Comparison of ENCODE assay signal across 23 mouse cellular contexts in genomic region chr14:72739484-72740208, GRCm38 (mm10). TPM values are rescaled to one million over a fixed set of nuclear protein-coding genes. Genes with fewer than 3 reads are reported as not detected.
DNase-seq lines count a peak whose midpoint lies in the region; ATAC-seq and TF ChIP-seq lines count a peak whose summit lies in the region.
"Had no signal": no experiment of that assay in that cellular context is flagged by ENCODE, and none has a peak within 500 bp of the region (broad histone marks: within the 10 kb centered on the region; RNA-seq: fewer than 3 reads in every experiment).

No protein-coding gene starts in this region.

- no peak overlapping the region for H3K27ac ChIP-seq in lung, embryonic 14.5 days (ENCODE audit: low read depth)
- H3K27ac ChIP-seq: embryonic facial prominence, embryonic 12.5 days; forebrain, embryonic 12.5 days; heart, adult 2 months; heart, embryonic 15.5 days; hindbrain, embryonic 13.5 days; hindbrain, postnatal 0 days had no signal

- TF ChIP-seq CTCF in lung, embryonic 14.5 days (IDR thresholded peaks at IDR 0.05; ENCODE audit: low read depth), result no peak

- H3K9me3 ChIP-seq in lung, embryonic 14.5 days (ENCODE audit: low read depth, low read length), result no peaks in the 10 kb centered on the region
- H3K9me3 ChIP-seq: embryonic facial prominence, embryonic 12.5 days; forebrain, embryonic 12.5 days; G1E; heart, embryonic 15.5 days; hindbrain, embryonic 13.5 days had no signal

- 41% methylated on average over 8 of the region's 8 CpGs for WGBS in lung, embryonic 14.5 days

- no peaks in the 10 kb centered on the region for H3K36me3 ChIP-seq in lung, embryonic 14.5 days (ENCODE audit: insufficient read depth)
- H3K36me3 ChIP-seq: embryonic facial prominence, embryonic 12.5 days; forebrain, embryonic 12.5 days; G1E; heart, embryonic 15.5 days; hindbrain, embryonic 13.5 days had no signal

- H3K27me3 ChIP-seq in lung, embryonic 14.5 days (ENCODE audit: insufficient read depth, low read length), result no peaks in the 10 kb centered on the region
- H3K27me3 ChIP-seq: embryonic facial prominence, embryonic 12.5 days; forebrain, embryonic 12.5 days; heart, embryonic 15.5 days; hindbrain, embryonic 13.5 days had no signal

- ATAC-seq in lung, embryonic 14.5 days (ENCODE audit: insufficient read depth), result peak; percentile 60
- ATAC-seq: CD4-positive, CD25-positive, alpha-beta regulatory T cell, adult 4 months; forebrain, embryonic 16.5 days; hindbrain, postnatal 0 days had no signal

- 0 out of 2 replicates have a peak, but pooled peaks cover 4% of the 10 kb centered on the region for H3K4me1 ChIP-seq in lung, embryonic 14.5 days (ENCODE audit: insufficient read depth)
- H3K4me1 ChIP-seq: embryonic facial prominence, embryonic 12.5 days; forebrain, embryonic 12.5 days; heart, embryonic 15.5 days; hindbrain, embryonic 13.5 days had no signal

- H3K4me2 ChIP-seq in lung, embryonic 14.5 days, result no peak overlapping the region
- H3K4me2 ChIP-seq: embryonic facial prominence, embryonic 12.5 days; forebrain, embryonic 12.5 days; heart, embryonic 11.5 days; heart, embryonic 15.5 days; hindbrain, embryonic 13.5 days had no signal

- H3K4me3 ChIP-seq in lung, embryonic 14.5 days (ENCODE audit: low read depth, low read length), result no peak overlapping the region
- H3K4me3 ChIP-seq: embryonic facial prominence, embryonic 12.5 days; forebrain, embryonic 12.5 days; heart, adult 2 months; heart, embryonic 15.5 days; hindbrain, embryonic 13.5 days had no signal

- H3K9ac ChIP-seq in lung, embryonic 14.5 days, result no peak overlapping the region
- H3K9ac ChIP-seq: embryonic facial prominence, embryonic 12.5 days; forebrain, embryonic 12.5 days; heart, embryonic 15.5 days; hindbrain, embryonic 13.5 days had no signal

- peak; percentile 62 for DNase-seq in lung, embryonic 14.5 days
- no peak for DNase-seq in lung, postnatal 4 days
- DNase-seq in ovary, adult 18-20 months (ENCODE audit: low spot score), result peak; percentile 16
- no peak for DNase-seq in ovary, postnatal 10 days (ENCODE audit: low spot score)
- peak; percentile 12 for DNase-seq in NIH3T3 (ENCODE audit: low read depth)
- DNase-seq in embryo, embryonic 9.5 days (ENCODE audit: extremely low spot score), result no peak
- no peak for DNase-seq in retina, postnatal 1 day
- DNase-seq: adrenal gland, postnatal 25 days; cerebellum, adult 2 months; cerebellum, postnatal 10 days; embryo, embryonic 11 days; gastrocnemius, postnatal 10 days; heart, adult 2 months; heart, postnatal 14 days had no signal

RNA-seq across cellular contexts. Expression of gene Fndc3a, which starts 29.8 kb away (rescaled TPM):
- polyA plus RNA-seq in lung, embryonic 14.5 days (2014; fragmentation: Nextera tagmentation; extraction: Ambion mirVana), result 26.5 and 30.2 TPM in 2 replicates

Comparison
In these comparisons a context has a peak if more than half of its experiments do, and no peak if none do; other contexts are left out.
1. DNase-seq: peak in lung, embryonic 14.5 days (single experiment), ovary, adult 18-20 months (single experiment) and NIH3T3 (single experiment); none in lung, postnatal 4 days (0 of 2), ovary, postnatal 10 days (single experiment), embryo, embryonic 9.5 days (single experiment) and retina, postnatal 1 day (single experiment).